Mouse (Mus musculus) left cerebral cortex, adult 6 months (tissue): ENCODE measurements around the gene Mvd. TPM values are rescaled to one million over a fixed set of nuclear protein-coding genes. Genes with fewer than 3 reads are reported as not detected.

Source experiments
- long read RNA-seq, 2 experiments: library from polyadenylated mRNA; unstranded; transcript quantifications; one replicate each; pipeline ENCODE4 v2.0.0; 2019 to 2020
- polyA plus RNA-seq: library from polyadenylated mRNA; unstranded; fragments of <200 nt; fragmentation: Nextera tagmentation; gene quantifications from 2 replicates; pipeline ENCODE4 v1.2.3, GENCODE M21; 2021

Mvd gene
- 32.9 and 35.2 TPM in 2 replicates for polyA plus RNA-seq
- long read RNA-seq, experiment 1, transcript Mvd-201 (10 exons, 1,756 nt) = major isoform, 247 of 273 reads
- long read RNA-seq, experiment 1, partial matches to known transcripts = 6 of 273 reads
- long read RNA-seq, experiment 1, other reads (novel, unspliced or antisense) = 19 of 273 reads
- long read RNA-seq, experiment 2, transcript Mvd-201 (10 exons, 1,756 nt) = major isoform, 51 of 63 reads
- long read RNA-seq, experiment 2, partial matches to known transcripts = 9 of 63 reads
- long read RNA-seq, experiment 2, other reads (novel, unspliced or antisense) = 2 of 63 reads

DNA sequence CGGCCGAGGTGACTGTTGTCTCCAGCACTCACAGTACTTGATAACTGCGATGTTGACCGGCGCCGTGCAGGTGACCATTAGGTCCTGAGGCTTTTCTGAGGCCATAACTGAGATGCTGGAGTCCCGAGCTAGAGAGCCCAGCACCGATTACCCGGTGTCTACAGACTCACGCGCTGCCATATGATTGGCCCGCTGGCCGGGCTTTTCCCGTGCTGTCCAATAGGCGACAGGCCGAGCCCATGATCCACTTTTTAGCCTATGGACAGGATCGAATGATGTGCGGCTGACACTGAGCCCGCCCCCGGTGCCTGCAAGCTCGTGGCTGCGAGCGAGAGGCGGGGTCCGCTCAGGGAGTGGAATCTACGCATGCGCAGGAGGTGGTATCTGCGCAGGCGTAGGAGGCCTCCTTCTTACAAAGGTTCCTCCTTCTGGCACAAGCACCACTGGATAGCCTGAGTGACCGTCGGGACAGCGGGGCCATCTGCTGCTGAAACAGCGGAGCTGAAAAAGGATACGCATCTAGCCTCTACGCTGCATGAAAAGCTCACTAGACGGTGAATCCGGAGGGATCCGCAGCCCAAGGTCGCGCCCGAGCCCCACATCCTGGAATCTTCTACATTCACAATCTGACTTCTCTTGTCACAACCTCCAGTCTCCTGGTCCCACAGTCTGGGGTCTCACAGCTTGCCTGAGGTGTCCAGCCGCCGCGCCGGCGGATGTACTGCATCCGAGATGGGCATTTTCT, at the start of gene Mvd:
Gene Mvd, minus strand, starts transcription at position 161 of the 745 bp plus-strand sequence.

DNA sequence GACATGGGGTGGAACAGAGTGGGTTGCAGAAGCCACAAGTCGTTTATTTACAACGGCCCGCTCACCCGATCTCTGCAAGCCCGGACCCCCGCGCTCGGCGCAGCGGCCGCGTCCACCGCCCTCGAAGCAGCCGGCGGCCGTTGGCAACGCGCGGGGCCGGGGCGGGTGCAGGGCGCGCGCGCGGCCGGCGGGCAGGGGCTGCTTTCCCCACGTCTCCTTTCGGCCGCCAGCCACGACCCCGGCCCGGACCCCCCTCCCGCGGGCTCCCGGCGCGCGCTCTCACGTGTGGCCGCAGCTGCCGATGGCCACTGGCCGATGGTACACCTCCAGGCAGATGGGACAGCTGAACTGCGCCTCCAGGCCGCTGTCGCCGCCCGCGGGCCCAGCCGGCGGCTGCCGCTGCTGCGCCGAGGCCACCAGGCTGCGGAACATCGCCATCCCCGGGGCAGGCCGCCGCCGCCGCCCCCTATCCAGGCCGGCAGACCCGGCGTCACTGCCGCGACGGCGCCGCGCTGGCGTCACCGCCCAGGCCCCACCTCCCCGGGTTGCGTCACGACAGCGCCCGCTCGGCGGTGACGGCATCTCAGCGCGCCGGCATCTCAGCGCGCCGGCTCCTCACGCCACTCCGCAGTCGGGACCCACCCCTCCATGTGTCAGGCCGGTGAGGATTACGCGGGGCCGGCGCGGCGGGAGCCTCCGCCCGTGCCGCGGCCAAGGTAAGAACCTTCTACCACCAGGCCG, 32.5 kb upstream of the Mvd start, which contains the start of the genes Rnf166 and Ctu2:
Gene Rnf166, minus strand, starts transcription at position 485 of the 741 bp plus-strand sequence.
Gene Ctu2, plus strand, starts transcription at position 564 of the 741 bp plus-strand sequence.

DNA sequence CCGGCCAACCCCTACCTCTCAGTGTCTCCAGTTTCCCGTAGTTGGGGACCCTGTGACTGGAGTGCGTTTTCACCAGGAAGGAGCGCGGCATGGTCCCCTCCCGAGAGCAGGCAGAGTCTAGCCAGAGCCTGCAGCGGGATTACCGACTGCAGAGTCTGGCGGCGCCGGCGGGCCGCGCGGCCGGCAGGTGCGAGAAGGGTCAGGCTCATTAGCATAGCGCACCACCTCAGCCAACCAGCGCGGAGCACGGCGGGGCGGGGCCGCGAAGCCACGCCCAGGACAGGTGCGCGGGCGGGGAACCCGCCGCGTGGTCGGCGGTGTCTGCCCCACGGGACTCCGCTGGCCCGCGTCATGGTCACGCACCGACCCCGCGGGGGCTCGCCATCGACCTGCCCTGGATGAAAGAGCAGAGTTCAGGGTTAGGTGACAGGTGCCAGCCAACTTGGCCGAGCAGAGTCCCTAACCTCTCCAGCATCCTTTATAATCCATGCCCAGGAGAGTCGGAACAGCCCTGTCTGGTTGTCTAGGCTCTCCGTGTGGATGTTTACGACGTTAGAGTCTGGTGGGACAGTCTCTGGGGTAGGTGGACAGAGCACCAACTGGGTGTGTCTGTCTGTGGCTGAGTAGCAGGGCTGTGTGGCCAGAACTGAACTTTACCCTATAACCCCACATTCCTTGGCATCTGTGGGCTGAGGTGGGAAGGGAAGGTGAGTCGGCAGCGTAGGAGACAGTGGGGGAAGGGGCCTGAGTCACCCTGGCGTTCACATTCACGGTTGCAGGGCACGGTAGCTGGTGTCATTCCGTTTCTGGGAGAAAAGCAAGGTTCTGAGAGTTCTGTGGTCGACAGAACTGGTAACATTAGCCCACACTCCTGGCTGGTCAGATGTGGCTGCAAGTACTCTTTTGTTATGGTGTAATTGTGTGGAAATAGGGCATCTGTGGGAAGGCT, 17.6 kb upstream of the Mvd start, which contains the start of gene Snai3:
Gene Snai3, minus strand, starts transcription at position 210 of the 949 bp plus-strand sequence.

DNA sequence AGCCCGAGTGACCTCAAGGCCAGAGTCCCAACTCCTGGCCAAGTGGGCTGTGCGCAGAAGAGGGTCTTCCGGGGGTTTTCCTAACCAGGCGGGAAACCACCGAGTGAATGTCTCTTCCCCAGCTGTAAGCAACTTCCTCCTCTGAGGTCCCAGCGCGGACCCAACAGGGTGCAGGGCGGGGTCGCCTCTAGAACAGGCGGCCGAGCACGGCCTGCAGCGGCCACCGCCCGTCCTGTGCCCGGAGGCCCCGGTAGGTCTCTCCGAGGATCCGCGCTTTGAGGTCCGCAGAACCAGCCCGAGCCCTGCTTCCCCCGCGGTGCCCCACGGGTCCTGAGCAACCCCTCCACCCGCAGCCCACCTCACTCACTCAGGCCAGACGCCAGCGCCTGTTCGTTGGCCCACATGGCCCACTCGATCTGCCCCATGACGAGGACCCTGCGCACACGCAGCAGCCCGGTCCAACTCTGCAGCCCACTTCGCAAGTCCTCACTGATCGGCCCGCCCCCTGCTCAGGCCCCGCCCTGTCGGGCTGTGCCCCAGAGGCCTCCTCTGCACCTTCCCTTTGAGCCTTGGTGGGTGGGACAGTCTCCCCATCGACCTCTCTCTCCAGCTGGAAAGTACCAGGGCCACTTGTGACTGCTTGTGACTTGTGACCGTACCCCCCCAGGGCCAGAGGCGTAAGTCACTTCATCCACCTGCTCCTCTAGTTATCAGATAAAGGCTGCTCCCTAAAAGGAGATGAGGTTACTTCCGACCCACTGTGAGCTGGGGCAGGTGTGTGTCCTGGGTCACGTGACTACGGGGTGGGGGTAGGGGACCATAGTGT, 10.6 kb downstream of the Mvd start, which contains the start of gene Cyba:
Gene Cyba, minus strand, starts transcription at position 488 of the 826 bp plus-strand sequence.

DNA sequence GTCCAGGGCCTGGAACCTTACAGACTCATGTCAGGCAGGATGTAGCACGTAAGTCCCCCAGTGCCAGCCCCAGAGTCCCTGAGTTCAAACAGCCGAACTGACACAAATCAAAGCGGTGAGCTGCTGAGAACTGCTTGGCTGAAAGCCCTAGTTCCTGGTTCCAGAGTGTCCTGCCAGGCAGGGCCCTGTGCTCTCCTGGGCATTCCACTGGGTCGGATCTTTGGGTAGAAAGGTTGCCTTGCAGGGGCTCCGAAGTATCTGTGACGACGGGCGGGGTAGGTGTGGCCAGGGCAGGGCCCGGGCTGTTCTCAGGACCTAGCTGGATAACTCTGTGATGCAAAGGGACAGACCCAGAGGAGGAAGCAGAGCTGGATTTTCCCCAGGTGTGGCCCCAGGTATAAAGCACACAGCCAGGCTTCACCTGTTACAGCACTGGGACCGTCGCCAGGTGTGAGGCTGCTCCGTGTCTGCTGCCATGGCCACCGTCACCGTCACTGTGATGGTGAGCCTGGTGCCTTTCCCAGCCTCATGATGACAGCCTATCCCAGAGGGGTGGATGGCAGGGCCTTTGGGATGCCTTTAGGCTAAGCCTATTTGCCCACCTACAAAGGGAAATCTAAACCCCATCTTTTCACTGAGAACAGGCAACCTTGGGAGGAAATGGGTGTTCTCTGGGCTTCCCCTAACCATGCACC, 21.7 kb downstream of the Mvd start, which contains the start of gene Il17c:
Gene Il17c, plus strand, starts transcription at position 645 of the 695 bp plus-strand sequence.

Other genes with a start within 250 kb of the Mvd start
- gene Zfpm1, start 161.3 kb downstream of the Mvd start, polyA plus RNA-seq = 1.6 and 4.5 TPM in 2 replicates
- gene Trhr2, start 82.7 kb downstream of the Mvd start, polyA plus RNA-seq = 0.59 and 0.64 TPM in 2 replicates
- gene Zc3h18, start 66.8 kb downstream of the Mvd start, polyA plus RNA-seq = 4.4 and 8.4 TPM in 2 replicates
- not detected in 2 replicates for gene Il17c, start 21.4 kb downstream of the Mvd start, polyA plus RNA-seq
- 29.4 and 37.8 TPM in 2 replicates for gene Cyba, start 10.5 kb downstream of the Mvd start, polyA plus RNA-seq
- gene Snai3, start 17.3 kb upstream of the Mvd start, polyA plus RNA-seq = 0.48 and 1.1 TPM in 2 replicates
- 18.0 and 47.5 TPM in 2 replicates for gene Rnf166, start 32.6 kb upstream of the Mvd start, polyA plus RNA-seq
- 28.1 and 37.4 TPM in 2 replicates for gene Ctu2, start 32.7 kb upstream of the Mvd start, polyA plus RNA-seq
- gene Piezo1, start 107.9 kb upstream of the Mvd start, polyA plus RNA-seq = 0.55 and 0.73 TPM in 2 replicates
- 1.4 TPM in 2 replicates for gene Cdt1, start 124.6 kb upstream of the Mvd start, polyA plus RNA-seq
- gene Aprt, start 133.5 kb upstream of the Mvd start, polyA plus RNA-seq = 134 and 136 TPM in 2 replicates
- gene Galns, start 168.0 kb upstream of the Mvd start, polyA plus RNA-seq = 2.2 and 3.4 TPM in 2 replicates
- 164 and 234 TPM in 2 replicates for gene Trappc2l, start 168.2 kb upstream of the Mvd start, polyA plus RNA-seq
- not detected in 2 replicates for gene Pabpn1l, start 179.3 kb upstream of the Mvd start, polyA plus RNA-seq